Mouse (Mus musculus): Measurements from ENCODE around the gene Slc30a1. TPM values are rescaled to one million over a fixed set of nuclear protein-coding genes. Genes with fewer than 3 reads are reported as not detected.

The Slc30a1 gene
- polyA plus RNA-seq, 1 experiment from 2014 or later, result 3.4 TPM

GRCm38 (mm10) chr1:191956261-191956660 lies 49.7 kb downstream of the Slc30a1 start:
- no peaks in the 10 kb centered on the region for H3K4me1 ChIP-seq (ENCODE audit: control insufficient read depth, insufficient read depth, low read length)
- no peak overlapping the region for H3K4me3 ChIP-seq (ENCODE audit: low read depth, low read length)
- no peak overlapping the region for H3K4me2 ChIP-seq (ENCODE audit: low read depth, low read length)
- H3K9me3 ChIP-seq (ENCODE audit: control insufficient read depth, low read length), result no peaks in the 10 kb centered on the region
- H3K36me3 ChIP-seq (ENCODE audit: control insufficient read depth, insufficient read depth, low read length), result no peaks in the 10 kb centered on the region
- no peak overlapping the region for H3K9ac ChIP-seq (ENCODE audit: low read depth, low read length)
- no peaks in the 10 kb centered on the region for H3K27me3 ChIP-seq (replicated peaks; ENCODE audit: control insufficient read depth, insufficient read depth, low read length)
- ATAC-seq (ENCODE audit: low read depth) (no peak), DNase-seq (ENCODE audit: low spot score) (no peak)
- WGBS, result 77% methylated on average over 2 of the region's 3 CpGs
- peak overlapping the region; percentile 58; the same call in 1 of the 2 replicates for H3K27ac ChIP-seq (replicated peaks; ENCODE audit: low read depth, low read length)

- DNase-seq (ENCODE audit: low spot score) (no peak), ATAC-seq (ENCODE audit: low read depth) (no peak)
- no peak overlapping the region for H3K4me2 ChIP-seq (ENCODE audit: low read depth, low read length)
- H3K4me1 ChIP-seq (ENCODE audit: control insufficient read depth, insufficient read depth, low read length), result no peaks in the 10 kb centered on the region
- H3K9me3 ChIP-seq (ENCODE audit: control insufficient read depth, low read length), result no peaks in the 10 kb centered on the region
- H3K36me3 ChIP-seq (ENCODE audit: control insufficient read depth, insufficient read depth, low read length), result no peaks in the 10 kb centered on the region
- H3K9ac ChIP-seq (ENCODE audit: low read depth, low read length), result no peak overlapping the region
- 86% methylated on average over 2 of the region's 2 CpGs for WGBS
- no peaks in the 10 kb centered on the region for H3K27me3 ChIP-seq (replicated peaks; ENCODE audit: control insufficient read depth, insufficient read depth, low read length)
- no peak overlapping the region for H3K4me3 ChIP-seq (ENCODE audit: low read depth, low read length)
- no peak overlapping the region for H3K27ac ChIP-seq (replicated peaks; ENCODE audit: low read depth, low read length)
Measured at GRCm38 (mm10) chr1:191956871-191957270, 50.3 kb downstream of the Slc30a1 start.

GRCm38 (mm10) chr1:191957321-191957720 lies 50.8 kb downstream of the Slc30a1 start:
- DNase-seq (ENCODE audit: low spot score), result no peak
- no peak for ATAC-seq (ENCODE audit: low read depth)
- H3K36me3 ChIP-seq (ENCODE audit: control insufficient read depth, insufficient read depth, low read length), result no peaks in the 10 kb centered on the region
- no peaks in the 10 kb centered on the region for H3K27me3 ChIP-seq (replicated peaks; ENCODE audit: control insufficient read depth, insufficient read depth, low read length)
- no peak overlapping the region for H3K27ac ChIP-seq (replicated peaks; ENCODE audit: low read depth, low read length)
- 77% methylated on average over 3 of the region's 3 CpGs for WGBS
- H3K9me3 ChIP-seq (ENCODE audit: control insufficient read depth, low read length), result no peaks in the 10 kb centered on the region
- no peak overlapping the region for H3K4me3 ChIP-seq (ENCODE audit: low read depth, low read length)
- no peak overlapping the region for H3K4me2 ChIP-seq (ENCODE audit: low read depth, low read length)
- H3K9ac ChIP-seq (ENCODE audit: low read depth, low read length), result no peak overlapping the region
- no peaks in the 10 kb centered on the region for H3K4me1 ChIP-seq (ENCODE audit: control insufficient read depth, insufficient read depth, low read length)

GRCm38 (mm10) chr1:191960946-191961345 lies 54.4 kb downstream of the Slc30a1 start:
- no peak overlapping the region for H3K4me3 ChIP-seq (ENCODE audit: low read depth, low read length)
- DNase-seq (ENCODE audit: low spot score), result no peak

More at GRCm38 (mm10) chr1:191960946-191961345, 54.4 kb downstream of the Slc30a1 start:
- no peaks in the 10 kb centered on the region for H3K27me3 ChIP-seq (replicated peaks; ENCODE audit: control insufficient read depth, insufficient read depth, low read length)
- no peak overlapping the region for H3K27ac ChIP-seq (replicated peaks; ENCODE audit: low read depth, low read length)
- no peaks in the 10 kb centered on the region for H3K9me3 ChIP-seq (ENCODE audit: control insufficient read depth, low read length)
- 54% methylated on average over 2 of the region's 2 CpGs for WGBS
- no peak for ATAC-seq (ENCODE audit: low read depth)
- H3K4me2 ChIP-seq (ENCODE audit: low read depth, low read length), result no peak overlapping the region
- no peak overlapping the region for H3K9ac ChIP-seq (ENCODE audit: low read depth, low read length)
- no peaks in the 10 kb centered on the region for H3K36me3 ChIP-seq (ENCODE audit: control insufficient read depth, insufficient read depth, low read length)
- no peaks in the 10 kb centered on the region for H3K4me1 ChIP-seq (ENCODE audit: control insufficient read depth, insufficient read depth, low read length)

Other genes with a start within 250 kb of the Slc30a1 start
- gene Lpgat1, start 188.9 kb upstream of the Slc30a1 start, polyA plus RNA-seq (2014; fragmentation: Nextera tagmentation; extraction: Ambion mirVana), result 33.3 and 35.8 TPM in 2 replicates
- gene Nek2, start 85.3 kb upstream of the Slc30a1 start, polyA plus RNA-seq (2014; fragmentation: Nextera tagmentation; extraction: Ambion mirVana), result 28.1 and 29.0 TPM in 2 replicates
- gene Rd3, start 70.6 kb downstream of the Slc30a1 start, polyA plus RNA-seq (2014; fragmentation: Nextera tagmentation; extraction: Ambion mirVana), result 5.0 and 6.0 TPM in 2 replicates
- gene Traf5, start 185.8 kb downstream of the Slc30a1 start, polyA plus RNA-seq (2014; fragmentation: Nextera tagmentation; extraction: Ambion mirVana), result 19.7 and 21.2 TPM in 2 replicates
- gene Rcor3, start 231.3 kb downstream of the Slc30a1 start, polyA plus RNA-seq (2014; fragmentation: Nextera tagmentation; extraction: Ambion mirVana), result 30.8 and 32.6 TPM in 2 replicates